Mouse (Mus musculus) hindbrain, postnatal 0 days (tissue): ENCODE measurements around the gene Pigq. TPM values are rescaled to one million over a fixed set of nuclear protein-coding genes. Genes with fewer than 3 reads are reported as not detected.

Experiments
- ATAC-seq: fragments of 200-750 bp; cut with Nextera tagmentation; 2 replicates; pipeline ENCODE4 v1.8.0; 2017; ENCODE audit warnings: mild to moderate bottlenecking, moderate TSS enrichment, moderate library complexity
- DNase-seq: peaks from one replicate; pipeline ENCODE4 v3.0.0-alpha.2; 2015; ENCODE audit warnings: low spot score
- H3K27ac ChIP-seq: fragments of 300-500 bp; sonication (generic); 2 replicates; pipeline ENCODE4 v1.5.1; 2014; ENCODE audit warnings: mild to moderate bottlenecking
- H3K27me3 ChIP-seq: fragments of 300-500 bp; sonication (generic); 2 replicates; pipeline ENCODE4 v1.6.1; 2014; ENCODE audit warnings: low read length, mixed read lengths; ENCODE audit not compliant: insufficient read depth
- H3K36me3 ChIP-seq: fragments of 300-500 bp; sonication (generic); 2 replicates; pipeline ENCODE4 v1.6.1; 2014; ENCODE audit warnings: low read length, mixed read lengths; ENCODE audit not compliant: insufficient read depth
- H3K4me1 ChIP-seq: fragments of 300-500 bp; sonication (generic); 2 replicates; pipeline ENCODE4 v1.6.1; 2014; ENCODE audit warnings: antibody characterized with exemption, low read length, mixed read lengths; ENCODE audit not compliant: insufficient read depth
- H3K4me2 ChIP-seq: fragments of 300-500 bp; sonication (generic); 2 replicates; pipeline ENCODE4 v1.6.1; 2014; ENCODE audit warnings: low read depth, mild to moderate bottlenecking, low read length, moderate library complexity, mixed read lengths
- H3K4me3 ChIP-seq: fragments of 300-500 bp; sonication (generic); 2 replicates; pipeline ENCODE4 v1.5.1; 2014; ENCODE audit warnings: low read length
- H3K9ac ChIP-seq: fragments of 300-500 bp; sonication (generic); replicated peaks from 2 replicates; pipeline ENCODE4 v1.6.1; 2014; ENCODE audit warnings: mild to moderate bottlenecking, low read length, moderate library complexity, mixed read lengths
- H3K9me3 ChIP-seq: fragments of 300-500 bp; sonication (generic); 2 replicates; pipeline ENCODE4 v1.6.1; 2016; ENCODE audit warnings: low read length, mixed read lengths
- CTCF ChIP-seq: IDR thresholded peaks from 2 replicates; pipeline ENCODE4 v1.5.1; 2016; ENCODE audit warnings: antibody characterized with exemption, control low read depth, low read depth
- WGBS: fragments of 180-500 bp; shearing (Covaris S2); extraction: QIAGEN DNeasy Blood & Tissue Kit; methylation state at CpG from one replicate; pipeline ENCODE4 v1.1.7; 2014; 5-methylcytosine and 5-hydroxymethylcytosine counted together
- polyA plus RNA-seq: library from polyadenylated mRNA; unstranded; fragments of >200 nt; fragmentation: Nextera tagmentation; extraction: Ambion mirVana; gene quantifications from 2 replicates; pipeline ENCODE4 v1.2.1, GENCODE M21; 2015
- total RNA-seq: library from RNA; depleted of rRNA; stranded (reverse); fragments of >200 nt; gene quantifications from 2 replicates; pipeline ENCODE4 v1.2.3, GENCODE M21; 2014

Pigq gene
- total and polyA plus RNA-seq, 2 experiments from 2014 or later: 76.3 to 99.7 TPM

GRCm38 (mm10) chr17:25968176-25968575 lies 23.4 kb upstream of the Pigq start:
- Histone ChIP-seq H3K4me2 (no peak overlapping the region), H3K4me3 (no peak overlapping the region), H3K9me3 (no peaks in the 10 kb centered on the region), H3K36me3 (no peaks in the 10 kb centered on the region), H3K4me1 (no peaks in the 10 kb centered on the region), H3K9ac (no peak overlapping the region), H3K27me3 (no peaks in the 10 kb centered on the region), H3K27ac (0 out of 2 replicates have a peak overlapping the region, but pooled peaks have one; percentile 4)
- no peak for DNase-seq
- ATAC-seq: no peak
- WGBS: 71% methylated on average over 1 of the region's 1 CpGs
- no peak for TF ChIP-seq CTCF

GRCm38 (mm10) chr17:25967652-25968051 lies 22.9 kb upstream of the Pigq start:
- no peak for ATAC-seq
- no peak overlapping the region for H3K4me3 ChIP-seq
- H3K27ac ChIP-seq: peak overlapping the region; percentile 4; the same call in 1 of the 2 replicates
- H3K4me2 ChIP-seq: no peak overlapping the region
- no peaks in the 10 kb centered on the region for H3K27me3 ChIP-seq
- 37% methylated on average over 3 of the region's 3 CpGs for WGBS
- H3K4me1 ChIP-seq: no peaks in the 10 kb centered on the region
- no peak for TF ChIP-seq CTCF
- no peaks in the 10 kb centered on the region for H3K36me3 ChIP-seq
- no peak for DNase-seq
- H3K9ac ChIP-seq: no peak overlapping the region
- H3K9me3 ChIP-seq: no peaks in the 10 kb centered on the region

- no peak for TF ChIP-seq CTCF
- Histone ChIP-seq H3K4me3 (no peak overlapping the region), H3K4me2 (no peak overlapping the region), H3K27me3 (no peaks in the 10 kb centered on the region), H3K9me3 (no peaks in the 10 kb centered on the region), H3K36me3 (no peaks in the 10 kb centered on the region), H3K4me1 (no peaks in the 10 kb centered on the region), H3K27ac (no peak overlapping the region), H3K9ac (no peak overlapping the region)
- DNase-seq (no peak), ATAC-seq (0 out of 2 replicates have a peak, but pooled peaks have one; percentile 6)
- 68% methylated on average over 7 of the region's 7 CpGs for WGBS
These were observed 19.5 kb upstream of the Pigq start for GRCm38 (mm10) chr17:25964271-25964670.

- H3K27me3 ChIP-seq: no peaks in the 10 kb centered on the region
- no peak overlapping the region for H3K4me3 ChIP-seq
- no peaks in the 10 kb centered on the region for H3K9me3 ChIP-seq
- H3K27ac ChIP-seq: no peak overlapping the region
- no peaks in the 10 kb centered on the region; the same call in 1 of the 2 replicates for H3K4me1 ChIP-seq
- no peak for TF ChIP-seq CTCF
- H3K4me2 ChIP-seq: no peak overlapping the region
- ATAC-seq (no peak), DNase-seq (no peak)
- H3K36me3 ChIP-seq: no peaks in the 10 kb centered on the region
- H3K9ac ChIP-seq: no peak overlapping the region
- 90% methylated on average over 7 of the region's 7 CpGs for WGBS
These were observed 17.7 kb upstream of the Pigq start for GRCm38 (mm10) chr17:25962413-25962905.

GRCm38 (mm10) chr17:25961566-25961965 lies 16.8 kb upstream of the Pigq start:
- no peaks in the 10 kb centered on the region for H3K36me3 ChIP-seq
- 93% methylated on average over 5 of the region's 5 CpGs for WGBS
- ATAC-seq: no peak

GRCm38 (mm10) chr17:25959630-25960467 lies 15.1 kb upstream of the Pigq start:
- 88% methylated on average over 23 of the region's 23 CpGs for WGBS
- H3K4me2 ChIP-seq: no peak overlapping the region
- DNase-seq: no peak
- no peak for TF ChIP-seq CTCF
- no peak for ATAC-seq
- H3K4me3 ChIP-seq: no peak overlapping the region
- no peaks in the 10 kb centered on the region for H3K27me3 ChIP-seq
- H3K27ac ChIP-seq: no peak overlapping the region
- H3K36me3 ChIP-seq: no peaks in the 10 kb centered on the region
- H3K9me3 ChIP-seq: no peaks in the 10 kb centered on the region
- no peak overlapping the region for H3K9ac ChIP-seq
- H3K4me1 ChIP-seq: peaks cover 4% of the 10 kb centered on the region; the same call in 1 of the 2 replicates

More at GRCm38 (mm10) chr17:25961566-25961965, 16.8 kb upstream of the Pigq start:
- TF ChIP-seq CTCF: no peak
- no peak for DNase-seq
- H3K4me1 ChIP-seq: no peaks in the 10 kb centered on the region; the same call in 1 of the 2 replicates
- H3K4me3 ChIP-seq: no peak overlapping the region
- no peaks in the 10 kb centered on the region for H3K27me3 ChIP-seq
- no peak overlapping the region for H3K4me2 ChIP-seq
- H3K27ac ChIP-seq: no peak overlapping the region
- no peaks in the 10 kb centered on the region for H3K9me3 ChIP-seq
- H3K9ac ChIP-seq: no peak overlapping the region
